Mouse (Mus musculus): ENCODE data around the gene Enc1. TPM values are rescaled to one million over a fixed set of nuclear protein-coding genes. Genes with fewer than 3 reads are reported as not detected.

Enc1 gene
- polyA plus RNA-seq, 1 experiment: 0.01 TPM

DNA sequence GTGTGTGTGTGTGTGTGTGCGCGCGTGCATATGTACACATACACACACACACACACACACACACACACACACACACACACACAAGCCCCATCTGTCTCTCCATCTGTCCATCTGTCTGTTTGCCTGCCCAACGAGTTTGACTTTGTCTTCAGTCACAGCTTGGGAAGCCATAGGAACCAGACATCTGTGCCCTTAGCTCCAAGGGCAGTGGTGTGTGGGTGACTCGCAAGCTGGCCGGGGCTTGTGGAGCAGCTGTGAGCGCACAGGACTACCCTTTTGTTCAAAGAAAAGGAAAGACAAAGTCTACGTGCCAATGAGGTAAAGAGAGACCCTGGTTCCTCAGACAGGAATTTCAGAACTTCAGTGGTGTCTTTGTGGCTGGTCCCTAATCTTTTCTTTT, 51.1 kb downstream of the Enc1 start:
- Histone ChIP-seq H3K27me3 (ENCODE audit: control insufficient read depth) (no peaks in the 10 kb centered on the region), H3K4me3 (replicated peaks) (no peak overlapping the region), H3K36me3 (ENCODE audit: control insufficient read depth) (no peaks in the 10 kb centered on the region), H3K9me3 (ENCODE audit: control insufficient read depth, low read length) (no peaks in the 10 kb centered on the region), H3K4me1 (ENCODE audit: control insufficient read depth) (no peaks in the 10 kb centered on the region)
- TF ChIP-seq TAL1 (IDR thresholded peaks at IDR 0.05; ENCODE audit: low read length) (no peak), GATA1 (IDR thresholded peaks at IDR 0.05; ENCODE audit: low read length) (no peak)

GRCm38 (mm10) chr13:97292451-97293245, 51.7 kb downstream of the Enc1 start:
- H3K4me1 ChIP-seq (ENCODE audit: control insufficient read depth): no peaks in the 10 kb centered on the region
- no peaks in the 10 kb centered on the region for H3K9me3 ChIP-seq (ENCODE audit: control insufficient read depth, low read length)
- no peak overlapping the region for H3K4me3 ChIP-seq (replicated peaks)
- TF ChIP-seq GATA1 (IDR thresholded peaks at IDR 0.05; ENCODE audit: low read length): no peak
- no peak for TF ChIP-seq TAL1 (IDR thresholded peaks at IDR 0.05; ENCODE audit: low read length)
- H3K27me3 ChIP-seq (ENCODE audit: control insufficient read depth): no peaks in the 10 kb centered on the region
- no peaks in the 10 kb centered on the region for H3K36me3 ChIP-seq (ENCODE audit: control insufficient read depth)

- no peaks in the 10 kb centered on the region for H3K4me1 ChIP-seq (ENCODE audit: control insufficient read depth)
- no peak overlapping the region for H3K4me3 ChIP-seq (replicated peaks)
- TF ChIP-seq TAL1 (IDR thresholded peaks at IDR 0.05; ENCODE audit: low read length) (no peak), GATA1 (IDR thresholded peaks at IDR 0.05; ENCODE audit: low read length) (no peak)
- no peaks in the 10 kb centered on the region for H3K36me3 ChIP-seq (ENCODE audit: control insufficient read depth)
- H3K9me3 ChIP-seq (ENCODE audit: control insufficient read depth, low read length): no peaks in the 10 kb centered on the region
- no peaks in the 10 kb centered on the region for H3K27me3 ChIP-seq (ENCODE audit: control insufficient read depth)
Observed at GRCm38 (mm10) chr13:97295101-97295852, 54.4 kb downstream of the Enc1 start.

- no peak overlapping the region for H3K4me3 ChIP-seq (replicated peaks)
- no peak for TF ChIP-seq TAL1 (IDR thresholded peaks at IDR 0.05; ENCODE audit: low read length)
- TF ChIP-seq GATA1 (IDR thresholded peaks at IDR 0.05; ENCODE audit: low read length): no peak
- no peaks in the 10 kb centered on the region for H3K4me1 ChIP-seq (ENCODE audit: control insufficient read depth)
- H3K36me3 ChIP-seq (ENCODE audit: control insufficient read depth): no peaks in the 10 kb centered on the region
- no peaks in the 10 kb centered on the region for H3K27me3 ChIP-seq (ENCODE audit: control insufficient read depth)
- no peaks in the 10 kb centered on the region for H3K9me3 ChIP-seq (ENCODE audit: control insufficient read depth, low read length)
Observed at GRCm38 (mm10) chr13:97295853-97296219, 54.9 kb downstream of the Enc1 start.

GRCm38 (mm10) chr13:97296281-97296680, 55.4 kb downstream of the Enc1 start:
- no peaks in the 10 kb centered on the region for H3K4me1 ChIP-seq (ENCODE audit: control insufficient read depth)
- TF ChIP-seq GATA1 (IDR thresholded peaks at IDR 0.05; ENCODE audit: low read length) (no peak), TAL1 (IDR thresholded peaks at IDR 0.05; ENCODE audit: low read length) (no peak)
- H3K9me3 ChIP-seq (ENCODE audit: control insufficient read depth, low read length): no peaks in the 10 kb centered on the region
- H3K27me3 ChIP-seq (ENCODE audit: control insufficient read depth): no peaks in the 10 kb centered on the region
- H3K36me3 ChIP-seq (ENCODE audit: control insufficient read depth): no peaks in the 10 kb centered on the region
- H3K4me3 ChIP-seq (replicated peaks): no peak overlapping the region

- Histone ChIP-seq H3K36me3 (ENCODE audit: control insufficient read depth) (no peaks in the 10 kb centered on the region), H3K27me3 (ENCODE audit: control insufficient read depth) (no peaks in the 10 kb centered on the region), H3K9me3 (ENCODE audit: control insufficient read depth, low read length) (no peaks in the 10 kb centered on the region), H3K4me1 (ENCODE audit: control insufficient read depth) (no peaks in the 10 kb centered on the region), H3K4me3 (replicated peaks) (no peak overlapping the region)
- no peak for TF ChIP-seq TAL1 (IDR thresholded peaks at IDR 0.05; ENCODE audit: low read length)
- TF ChIP-seq GATA1 (IDR thresholded peaks at IDR 0.05; ENCODE audit: low read length): no peak
Observed at GRCm38 (mm10) chr13:97296757-97297156, 55.9 kb downstream of the Enc1 start.

GRCm38 (mm10) chr13:97297418-97298050, 56.6 kb downstream of the Enc1 start:
- TF ChIP-seq GATA1 (IDR thresholded peaks at IDR 0.05; ENCODE audit: low read length): no peak
- TF ChIP-seq TAL1 (IDR thresholded peaks at IDR 0.05; ENCODE audit: low read length): no peak
- Histone ChIP-seq H3K4me1 (ENCODE audit: control insufficient read depth) (no peaks in the 10 kb centered on the region), H3K36me3 (ENCODE audit: control insufficient read depth) (no peaks in the 10 kb centered on the region), H3K4me3 (replicated peaks) (no peak overlapping the region), H3K27me3 (ENCODE audit: control insufficient read depth) (no peaks in the 10 kb centered on the region), H3K9me3 (ENCODE audit: control insufficient read depth, low read length) (no peaks in the 10 kb centered on the region)

- H3K4me1 ChIP-seq (ENCODE audit: control insufficient read depth): no peaks in the 10 kb centered on the region
- no peak overlapping the region for H3K4me3 ChIP-seq (replicated peaks)
- TF ChIP-seq TAL1 (IDR thresholded peaks at IDR 0.05; ENCODE audit: low read length): no peak
- no peak for TF ChIP-seq GATA1 (IDR thresholded peaks at IDR 0.05; ENCODE audit: low read length)
- H3K27me3 ChIP-seq (ENCODE audit: control insufficient read depth): no peaks in the 10 kb centered on the region
- no peaks in the 10 kb centered on the region for H3K36me3 ChIP-seq (ENCODE audit: control insufficient read depth)
- H3K9me3 ChIP-seq (ENCODE audit: control insufficient read depth, low read length): no peaks in the 10 kb centered on the region
Observed at GRCm38 (mm10) chr13:97298896-97299295, 58.0 kb downstream of the Enc1 start.
